Mouse (Mus musculus) lung, postnatal 0 days (tissue): Measurements from ENCODE around the gene Usmg5.
A peak's percentile ranks its signal among the peaks of the same experiment; 100 is the strongest.

Source experiments
- CTCF ChIP-seq: IDR thresholded peaks from 2 replicates; pipeline ENCODE4 v1.5.1; 2016; ENCODE audit warnings: antibody characterized with exemption, mild to moderate bottlenecking
- EP300 ChIP-seq: IDR thresholded peaks from 2 replicates; pipeline ENCODE4 v1.6.1; 2016; ENCODE audit warnings: antibody characterized with exemption, mild to moderate bottlenecking, control low read depth

DNA sequence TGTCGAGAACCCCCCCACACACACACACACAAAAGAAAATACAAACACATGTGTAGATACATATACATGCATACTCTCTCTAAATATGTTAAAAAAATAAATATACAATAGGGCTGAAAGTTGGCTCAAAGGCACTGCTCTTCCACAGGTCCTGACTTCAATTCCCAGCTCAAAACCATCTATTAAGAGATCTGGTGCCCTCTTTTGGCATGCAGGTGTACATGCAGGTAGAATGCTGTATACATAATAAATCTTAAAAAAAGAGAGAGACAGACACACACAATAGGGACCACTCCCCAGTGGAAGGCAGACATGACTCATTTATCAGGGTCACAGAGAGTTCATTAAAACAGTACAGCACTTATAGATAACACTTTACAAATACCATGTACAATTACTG lies 44.1 kb downstream of the Usmg5 start:
- TF ChIP-seq CTCF (peak; percentile 44), EP300 (no peak)
